8 mouse cellular contexts compared by ENCODE assay signal in the genomic region with DNA sequence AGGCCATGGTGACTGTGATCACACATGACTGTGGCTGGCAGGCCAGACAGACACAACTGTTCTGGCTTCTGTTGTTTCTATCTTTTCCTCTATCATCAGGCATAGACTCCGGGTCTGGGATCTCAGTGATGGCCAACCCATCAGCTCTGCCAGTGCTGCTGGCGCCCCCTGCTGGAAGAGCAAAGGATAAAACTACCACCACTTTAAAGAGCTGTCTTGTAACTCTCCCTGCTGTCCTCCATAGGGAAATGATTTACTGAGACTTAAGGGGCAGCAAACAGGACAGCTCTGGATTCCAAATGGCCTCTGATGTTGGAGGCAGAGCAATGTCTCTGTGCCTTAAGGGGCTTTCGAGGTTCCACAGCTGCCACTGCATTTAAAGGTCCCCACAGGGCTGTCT. TPM values are rescaled to one million over a fixed set of nuclear protein-coding genes. Genes with fewer than 3 reads are reported as not detected.
DNase-seq lines count a peak whose midpoint lies in the region; ATAC-seq and TF ChIP-seq lines count a peak whose summit lies in the region.
"Not testable (repeated sequence)": the region's sequence is repeated elsewhere in the genome, so short reads cannot be mapped to it uniquely, and the experiment has no call there.

No protein-coding gene starts in this region.

- not testable (repeated sequence) for H3K27me3 ChIP-seq in E14TG2a.4 (ENCODE audit: insufficient read depth, low read length); heart, postnatal 0 days (ENCODE audit: control insufficient read depth, insufficient read depth, low read length); intestine, postnatal 0 days (replicated peaks; ENCODE audit: control insufficient read depth, insufficient read depth, low read length); limb, embryonic 13.5 days; lung, postnatal 0 days (replicated peaks; ENCODE audit: insufficient read depth, low read length)

- not testable (repeated sequence) for H3K9ac ChIP-seq in heart, postnatal 0 days (replicated peaks; ENCODE audit: low read depth, low read length); intestine, postnatal 0 days (ENCODE audit: low read depth, low read length); limb, embryonic 13.5 days; lung, postnatal 0 days (replicated peaks; ENCODE audit: low read depth)

- TF ChIP-seq CTCF in E14TG2a.4 (conservative IDR thresholded peaks at IDR 0.05; ENCODE audit: low read length), result peak; percentile 21; the same call in 1 of the 2 replicates
- 0 out of 2 replicates have a peak, but pooled peaks have one; percentile 1 for TF ChIP-seq CTCF in cortical plate, adult 2 months (IDR thresholded peaks at IDR 0.05; ENCODE audit: extremely low read depth, insufficient read depth, low read length)
- peak; percentile 35 for TF ChIP-seq CTCF in gastrocnemius, adult 2 months (IDR thresholded peaks at IDR 0.05)
- TF ChIP-seq CTCF in heart, postnatal 0 days (IDR thresholded peaks at IDR 0.05; ENCODE audit: low read depth), result peak; percentile 30
- peak; percentile 54 for TF ChIP-seq CTCF in intestine, postnatal 0 days (IDR thresholded peaks at IDR 0.05; ENCODE audit: low read depth)
- peak; percentile 42 for TF ChIP-seq CTCF in lung, postnatal 0 days (IDR thresholded peaks at IDR 0.05)

- not testable (repeated sequence) for H3K9me3 ChIP-seq in E14TG2a.4 (ENCODE audit: low read length); heart, postnatal 0 days (replicated peaks; ENCODE audit: control insufficient read depth, low read length); intestine, postnatal 0 days (ENCODE audit: control insufficient read depth); limb, embryonic 13.5 days; lung, postnatal 0 days (ENCODE audit: low read length)

- not testable (repeated sequence) for H3K36me3 ChIP-seq in E14TG2a.4 (ENCODE audit: insufficient read depth, low read length); heart, postnatal 0 days (replicated peaks; ENCODE audit: control insufficient read depth, insufficient read depth, low read length); intestine, postnatal 0 days (ENCODE audit: control insufficient read depth, insufficient read depth); limb, embryonic 13.5 days; lung, postnatal 0 days (ENCODE audit: insufficient read depth, low read length)

- TF ChIP-seq POLR2A in cortical plate, adult 2 months (IDR thresholded peaks at IDR 0.05; ENCODE audit: extremely low read depth, insufficient read depth, low read length), result not testable (repeated sequence)

- TF ChIP-seq EP300 in heart, postnatal 0 days (IDR thresholded peaks at IDR 0.05; ENCODE audit: low read depth); lung, postnatal 0 days (IDR thresholded peaks at IDR 0.05): not testable (repeated sequence)

- not testable (repeated sequence) for DNase-seq in gastrocnemius, adult 2 months; heart, postnatal 0 days (ENCODE audit: low spot score); lung, postnatal 0 days (ENCODE audit: low spot score)

- H3K4me1 ChIP-seq in E14TG2a.4 (replicated peaks; ENCODE audit: low read depth, low read length); cortical plate, adult 2 months (ENCODE audit: control insufficient read depth, insufficient read depth, low read length); heart, postnatal 0 days (ENCODE audit: control insufficient read depth, insufficient read depth); intestine, postnatal 0 days (replicated peaks; ENCODE audit: control insufficient read depth, insufficient read depth, low read length); limb, embryonic 13.5 days; lung, postnatal 0 days (ENCODE audit: insufficient read depth, low read depth, low read length): not testable (repeated sequence)

- H3K27ac ChIP-seq in cortical plate, adult 2 months (ENCODE audit: insufficient read depth, low read length); gastrocnemius, adult 2 months; heart, postnatal 0 days (ENCODE audit: low read depth); intestine, postnatal 0 days (ENCODE audit: low read depth, low read length); limb, embryonic 13.5 days; lung, postnatal 0 days (ENCODE audit: low read length): not testable (repeated sequence)

- 30% methylated on average over 2 of the region's 3 CpGs for WGBS in heart, postnatal 0 days
- WGBS in intestine, postnatal 0 days, result 26% methylated on average over 2 of the region's 3 CpGs
- WGBS in limb, embryonic 13.5 days, result 17% methylated on average over 3 of the region's 3 CpGs
- 23% methylated on average over 2 of the region's 3 CpGs for WGBS in lung, postnatal 0 days

- ATAC-seq in heart, postnatal 0 days (ENCODE audit: insufficient read depth, low read depth), result peak; percentile 36; the same call in 1 of the 2 replicates
- ATAC-seq in intestine, postnatal 0 days, result peak; percentile 56; the same call in 1 of the 2 replicates
- peak; percentile 26; the same call in 1 of the 2 replicates for ATAC-seq in limb, embryonic 13.5 days (ENCODE audit: low FRiP score, low read depth)
- ATAC-seq in lung, postnatal 0 days, result peak; percentile 43
- ATAC-seq in neutrophil, adult 5-6 weeks (ENCODE audit: extremely low read depth, insufficient number of reproducible peaks, low FRiP score, poor library complexity, severe bottlenecking), result peak; percentile 21; the same call in 1 of the 2 replicates

- intact Hi-C loops in gastrocnemius, adult 2 months (cut with DNase I), result loop anchor here (10.0 kb wide), 1 partner anchor 49 kb away; no protein-coding TSS in a partner anchor

- H3K4me2 ChIP-seq in heart, postnatal 0 days (ENCODE audit: low read depth, low read length); intestine, postnatal 0 days (replicated peaks; ENCODE audit: low read depth); limb, embryonic 13.5 days (replicated peaks); lung, postnatal 0 days (replicated peaks; ENCODE audit: low read depth, low read length): not testable (repeated sequence)

- not testable (repeated sequence) for H3K4me3 ChIP-seq in E14TG2a.4 (replicated peaks; ENCODE audit: low read length); cortical plate, adult 2 months (ENCODE audit: insufficient read depth, low read length); gastrocnemius, adult 2 months; heart, postnatal 0 days (ENCODE audit: low read depth, low read length); intestine, postnatal 0 days (ENCODE audit: low read depth, low read length); limb, embryonic 13.5 days; lung, postnatal 0 days (ENCODE audit: low read depth, low read length)

RNA-seq across cellular contexts. Expression of a gene that starts 4.8 kb away (rescaled TPM):
- 69.6 and 70.2 TPM in 2 replicates for polyA plus RNA-seq in cortical plate, adult 2 months (2012; rRNA removed)
- total RNA-seq in gastrocnemius, adult 2 months (2021), result 1 to 10 TPM in 1 of 2 experiments, under 1 TPM in 1; 0.97 to 1.3 TPM
- total RNA-seq in heart, postnatal 0 days (2014; rRNA removed; ENCODE audit: low replicate concordance), result 1.5 and 10.4 TPM in 2 replicates
- 9.1 and 10.6 TPM in 2 replicates for polyA plus RNA-seq in heart, postnatal 0 days (2015; fragmentation: Nextera tagmentation; extraction: Ambion mirVana)
- 10.0 and 11.7 TPM in 2 replicates for polyA plus RNA-seq in intestine, postnatal 0 days (2015; fragmentation: Nextera tagmentation; extraction: Ambion mirVana)
- 8.4 and 10.1 TPM in 2 replicates for polyA plus RNA-seq in limb, embryonic 13.5 days (2015; fragmentation: Nextera tagmentation; extraction: Ambion mirVana)
- polyA plus RNA-seq in lung, postnatal 0 days (2015; fragmentation: Nextera tagmentation; extraction: Ambion mirVana), result 7.9 and 9.7 TPM in 2 replicates
- 0.37 and 2.2 TPM in 2 replicates for total RNA-seq in neutrophil, adult 5-6 weeks (2017)

RNA-seq across cellular contexts. Expression of a gene that starts 26.9 kb away (rescaled TPM):
- polyA plus RNA-seq in cortical plate, adult 2 months (2012; rRNA removed), result 3.4 and 3.5 TPM in 2 replicates
- total RNA-seq in gastrocnemius, adult 2 months (2021), result under 1 TPM; 0.46 to 0.47 TPM
- total RNA-seq in heart, postnatal 0 days (2014; rRNA removed; ENCODE audit: low replicate concordance), result 0.34 and 1.3 TPM in 2 replicates
- 0.67 and 1.0 TPM in 2 replicates for polyA plus RNA-seq in heart, postnatal 0 days (2015; fragmentation: Nextera tagmentation; extraction: Ambion mirVana)
- polyA plus RNA-seq in intestine, postnatal 0 days (2015; fragmentation: Nextera tagmentation; extraction: Ambion mirVana), result 25.6 and 25.9 TPM in 2 replicates
- 0.36 and 0.39 TPM in 2 replicates for polyA plus RNA-seq in limb, embryonic 13.5 days (2015; fragmentation: Nextera tagmentation; extraction: Ambion mirVana)
- polyA plus RNA-seq in lung, postnatal 0 days (2015; fragmentation: Nextera tagmentation; extraction: Ambion mirVana), result 23.5 and 28.9 TPM in 2 replicates
- not detected in 2 replicates for total RNA-seq in neutrophil, adult 5-6 weeks (2017)

Comparison
In these comparisons a context has a peak if more than half of its experiments do, and no peak if none do; other contexts are left out.
1. CTCF ChIP-seq: peak in every context shown above with its lines; median percentile 54 in intestine, postnatal 0 days; 42 in lung, postnatal 0 days; 35 in gastrocnemius, adult 2 months; 30 in heart, postnatal 0 days; 21 in E14TG2a.4; 1 in cortical plate, adult 2 months.